1 mouse cellular context compared by ENCODE assay signal in genomic region chr7:16895511-16895910, GRCm38 (mm10).
TF ChIP-seq lines count a peak whose summit lies in the region.

No protein-coding gene starts in this region.

TF ChIP-seq in ES-E14, 5 proteins besides CTCF, POLR2A, EP300 and RAD21:
- TF ChIP-seq HCFC1 (IDR thresholded peaks at IDR 0.05; ENCODE audit: borderline replicate concordance, insufficient read depth, low read length) (no peak), ZC3H11A (IDR thresholded peaks at IDR 0.05; ENCODE audit: borderline replicate concordance, low read depth, low read length) (no peak), CHD2 (IDR thresholded peaks at IDR 0.05; ENCODE audit: low read depth, low read length) (no peak), MAFK (IDR thresholded peaks at IDR 0.05; ENCODE audit: insufficient read depth, low read depth, low read length) (no peak), ZNF384 (IDR thresholded peaks at IDR 0.05; ENCODE audit: low read depth, low read length) (no peak)
TF ChIP-seq in ES-E14: peak in this region for 0.
